Mouse (Mus musculus) brain, embryonic 18.5 days (tissue): ENCODE measurements around the gene Patj.

Experiments used
- DNase-seq: peaks from one replicate; pipeline ENCODE4 v3.0.0-alpha.2; 2012; ENCODE audit warnings: low read depth, low spot score

Gene Patj

GRCm38 (mm10) chr4:98726590-98727237 is 331.1 kb downstream of the Patj start, which contains the start of gene L1td1:
Gene L1td1 (plus strand): TSS chr4:98726734.
- no peak for DNase-seq

GRCm38 (mm10) chr4:98727295-98727958 is 331.8 kb downstream of the Patj start:
- no peak for DNase-seq

GRCm38 (mm10) chr4:98727959-98728347 is 332.4 kb downstream of the Patj start:
- DNase-seq = no peak

GRCm38 (mm10) chr4:98728716-98729115 is 333.1 kb downstream of the Patj start:
- DNase-seq = no peak

- DNase-seq = no peak
These were observed 338.1 kb downstream of the Patj start for GRCm38 (mm10) chr4:98733660-98734059.

GRCm38 (mm10) chr4:98739753-98740152 is 344.2 kb downstream of the Patj start:
- no peak for DNase-seq

- DNase-seq = no peak
These were observed 347.8 kb downstream of the Patj start for GRCm38 (mm10) chr4:98743209-98743905.

GRCm38 (mm10) chr4:98743906-98744210 is 348.3 kb downstream of the Patj start:
- DNase-seq = no peak

- no peak for DNase-seq
These were observed 358.9 kb downstream of the Patj start for GRCm38 (mm10) chr4:98754456-98754855.

- no peak for DNase-seq
These were observed 360.6 kb downstream of the Patj start for GRCm38 (mm10) chr4:98756141-98756540.

- DNase-seq = no peak
These were observed 362.6 kb downstream of the Patj start for GRCm38 (mm10) chr4:98758012-98758821.

- DNase-seq = no peak
These were observed 363.4 kb downstream of the Patj start for GRCm38 (mm10) chr4:98758872-98759518.

GRCm38 (mm10) chr4:98767134-98768133 is 371.8 kb downstream of the Patj start:
- no peak for DNase-seq
